Mouse (Mus musculus) testis, adult 2 months (tissue): ENCODE results near the gene Smok3b. TPM values are rescaled to one million over a fixed set of nuclear protein-coding genes. Genes with fewer than 3 reads are reported as not detected.
A peak's percentile ranks its signal among the peaks of the same experiment; 100 is the strongest.
"Not testable (repeated sequence)": the region's sequence is repeated elsewhere in the genome, so short reads cannot be mapped to it uniquely, and the experiment has no call there.

Experiments
- H3K27ac ChIP-seq: fragments of 200-500 bp; 2 replicates; pipeline ENCODE4 v1.5.1; 2012; ENCODE audit warnings: low read depth, low read length; ENCODE audit not compliant: control insufficient read depth, insufficient read depth
- H3K27me3 ChIP-seq: fragments of 200-500 bp; 2 replicates; pipeline ENCODE4 v1.6.1; 2012; ENCODE audit warnings: mild to moderate bottlenecking, low read length, moderate library complexity; ENCODE audit not compliant: control insufficient read depth, insufficient read depth
- H3K36me3 ChIP-seq: fragments of 200-500 bp; 2 replicates; pipeline ENCODE4 v1.6.1; 2012; ENCODE audit warnings: mild to moderate bottlenecking, low read length; ENCODE audit not compliant: control insufficient read depth, insufficient read depth
- H3K4me1 ChIP-seq: fragments of 200-500 bp; 2 replicates; pipeline ENCODE4 v1.6.1; 2012; ENCODE audit warnings: low read length; ENCODE audit not compliant: control insufficient read depth, insufficient read depth
- H3K4me3 ChIP-seq: fragments of 200-500 bp; 2 replicates; pipeline ENCODE4 v1.5.1; 2012; ENCODE audit warnings: low read depth, mild to moderate bottlenecking, low read length, moderate library complexity, mixed read lengths; ENCODE audit not compliant: control insufficient read depth
- CTCF ChIP-seq: fragments of 200-500 bp; IDR thresholded peaks from 2 replicates; pipeline ENCODE4 v1.5.1; 2012; ENCODE audit warnings: low read depth, mild to moderate bottlenecking, inconsistent platforms, low read length, moderate library complexity; ENCODE audit not compliant: control insufficient read depth, insufficient read depth, insufficient replicate concordance
- POLR2A ChIP-seq: fragments of 200-500 bp; IDR thresholded peaks from 2 replicates; pipeline ENCODE4 v1.6.1; 2012; ENCODE audit warnings: low read depth, mild to moderate bottlenecking, inconsistent platforms, low read length, moderate library complexity; ENCODE audit not compliant: control insufficient read depth
- polyA plus RNA-seq: library from polyadenylated mRNA; depleted of rRNA; stranded (reverse); fragments of >200 nt; gene quantifications from 2 replicates; pipeline ENCODE4 v1.2.3, GENCODE M21; 2012; rRNA removed

Gene Smok3b
- polyA plus RNA-seq, result 13.1 and 13.5 TPM in 2 replicates

DNA sequence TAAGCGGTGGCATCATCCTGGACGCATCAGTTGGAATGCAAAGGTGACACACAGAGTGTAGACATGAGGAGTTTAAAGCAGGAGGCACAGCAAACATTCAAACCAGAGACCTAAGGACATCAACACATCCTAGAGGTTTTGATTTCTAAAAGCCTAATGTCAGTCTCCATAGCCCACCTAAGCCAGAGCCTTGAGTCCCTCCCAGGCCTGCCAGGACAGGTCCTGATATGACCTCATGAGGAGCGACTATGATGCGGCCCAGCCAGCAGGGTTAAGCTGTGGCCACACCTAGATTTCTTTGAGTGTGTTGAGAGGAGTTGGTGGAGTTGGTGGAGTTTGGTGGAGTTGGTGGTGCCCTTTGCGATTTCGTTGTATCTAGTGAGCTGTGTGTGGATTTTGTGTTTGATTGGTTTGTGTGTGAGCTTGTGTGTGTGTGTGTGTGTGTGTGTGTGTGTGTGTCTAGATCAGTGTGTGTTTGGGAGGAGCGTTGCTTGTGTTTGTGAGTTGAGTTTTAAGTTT, at the start of gene Smok3b, which contains the start of gene Smok3a:
Smok3b (plus strand) TSS at position 469 of the 519 bp plus-strand sequence.
Smok3a (plus strand) TSS at position 301 of the 519 bp plus-strand sequence.
- not testable (repeated sequence) for H3K36me3 ChIP-seq, H3K27me3 ChIP-seq, H3K27ac ChIP-seq, H3K4me1 ChIP-seq
- H3K4me3 ChIP-seq, result peak within 1 kb of the TSS; percentile 35; the same call in 1 of the 2 replicates

DNA sequence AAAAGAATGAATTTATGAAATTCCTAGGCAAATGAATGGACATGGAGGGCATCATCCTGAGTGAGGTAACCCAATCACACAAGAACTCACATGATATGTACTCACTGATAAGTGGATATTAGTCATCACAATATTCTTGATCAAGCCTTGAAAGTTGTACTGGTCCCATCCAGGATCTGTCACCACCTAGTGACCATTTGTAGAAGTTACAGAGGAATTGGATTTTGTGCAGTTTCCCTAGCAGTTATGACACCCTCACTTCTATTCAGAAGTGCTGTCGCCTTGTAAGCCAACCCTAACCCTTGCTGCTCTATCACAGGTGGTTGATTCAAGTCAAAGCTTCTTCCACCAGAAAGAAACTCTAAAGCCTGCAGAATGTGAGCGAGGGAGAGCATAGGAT, 48.1 kb upstream of the Smok3b start:
- no peak overlapping the region for H3K4me3 ChIP-seq
- TF ChIP-seq CTCF, result no peak
- no peak for TF ChIP-seq POLR2A
- H3K27me3 ChIP-seq, result no peaks in the 10 kb centered on the region
- no peaks in the 10 kb centered on the region for H3K36me3 ChIP-seq
- no peaks in the 10 kb centered on the region for H3K4me1 ChIP-seq
- H3K27ac ChIP-seq, result no peak overlapping the region

DNA sequence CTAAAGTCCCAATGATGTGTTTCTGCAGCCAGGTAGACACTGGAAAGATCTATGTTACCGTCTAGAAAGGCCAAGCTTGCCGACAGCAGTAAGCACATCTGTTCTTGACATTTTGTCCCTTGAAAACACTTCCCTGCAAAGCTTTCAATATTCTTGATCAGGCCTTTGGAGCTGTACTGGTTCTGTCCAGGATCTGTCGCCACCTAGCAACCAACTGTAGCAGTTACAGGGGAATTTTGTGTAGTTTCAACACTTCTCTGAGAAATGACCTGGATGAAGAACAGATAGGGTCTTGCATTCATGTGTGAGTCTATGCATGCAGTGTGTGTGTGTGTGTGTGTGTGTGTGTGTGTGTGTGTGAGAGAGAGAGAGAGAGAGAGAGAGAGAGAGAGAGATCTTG, 47.5 kb upstream of the Smok3b start:
- Histone ChIP-seq H3K36me3 (no peaks in the 10 kb centered on the region), H3K4me3 (no peak overlapping the region), H3K27ac (no peak overlapping the region), H3K4me1 (no peaks in the 10 kb centered on the region), H3K27me3 (no peaks in the 10 kb centered on the region)
- TF ChIP-seq POLR2A (no peak), CTCF (no peak)

DNA sequence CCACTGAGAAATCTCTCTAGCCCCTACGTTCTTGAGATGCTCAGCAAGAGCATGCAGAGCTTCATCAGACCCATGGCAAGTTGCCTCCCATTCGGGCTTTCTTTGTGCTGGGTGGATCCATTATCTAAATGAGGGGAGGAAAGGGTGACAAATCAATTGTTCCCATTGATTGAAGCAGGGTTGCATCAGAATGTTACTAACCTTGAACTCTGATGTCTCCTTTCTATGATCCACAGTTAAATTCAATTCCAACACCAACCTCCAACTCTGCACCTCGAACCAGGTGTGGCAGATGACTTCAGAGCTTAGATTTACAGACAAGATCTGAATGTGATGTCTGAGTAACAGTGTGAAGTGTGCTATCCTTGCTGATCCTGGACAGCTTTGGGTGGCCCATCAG, 46.5 kb upstream of the Smok3b start:
- H3K4me3 ChIP-seq, result no peak overlapping the region
- no peaks in the 10 kb centered on the region for H3K27me3 ChIP-seq
- TF ChIP-seq CTCF (no peak), POLR2A (no peak)
- no peaks in the 10 kb centered on the region for H3K36me3 ChIP-seq
- H3K4me1 ChIP-seq, result no peaks in the 10 kb centered on the region
- H3K27ac ChIP-seq, result no peak overlapping the region

DNA sequence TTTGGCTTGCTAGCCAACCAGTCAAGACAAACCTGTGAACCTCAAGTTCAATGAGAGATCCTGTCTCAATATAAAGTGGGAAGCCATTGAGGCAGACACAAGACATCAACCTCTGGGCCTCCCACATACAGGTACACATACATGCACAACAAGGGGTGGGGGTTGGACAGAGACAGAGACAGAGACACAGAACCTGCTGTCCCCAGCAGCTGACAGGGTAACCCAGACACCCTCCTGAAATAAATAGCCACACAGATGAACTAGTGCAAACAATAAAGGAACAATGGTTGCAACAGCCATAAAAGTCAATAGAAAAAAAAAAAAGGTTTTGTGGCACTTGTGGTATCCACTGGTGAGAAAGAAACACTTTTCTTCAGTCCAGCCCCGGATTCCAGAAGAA, 45.8 kb upstream of the Smok3b start:
- TF ChIP-seq CTCF, result no peak
- no peak for TF ChIP-seq POLR2A
- Histone ChIP-seq H3K36me3 (no peaks in the 10 kb centered on the region), H3K4me3 (no peak overlapping the region), H3K4me1 (no peaks in the 10 kb centered on the region), H3K27ac (no peak overlapping the region), H3K27me3 (no peaks in the 10 kb centered on the region)

DNA sequence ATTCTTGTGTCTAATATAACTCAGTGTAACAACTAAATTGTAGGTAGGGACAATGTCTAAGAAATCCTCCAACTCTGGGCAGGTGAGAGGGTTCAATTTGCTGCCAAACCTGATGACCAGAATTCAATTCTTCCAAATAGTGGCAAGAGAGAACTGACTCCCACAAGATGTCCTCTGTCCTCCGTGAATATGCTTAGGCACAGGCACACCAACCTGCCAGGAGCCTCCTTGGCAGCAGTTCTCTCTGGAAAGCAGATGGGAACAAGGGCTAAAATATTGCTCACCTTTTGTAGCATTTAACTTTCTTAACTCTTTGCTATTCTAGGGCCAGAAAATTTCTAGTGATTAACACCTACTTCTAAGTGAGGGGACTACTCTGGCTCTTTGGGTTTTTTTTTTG, 43.9 kb upstream of the Smok3b start:
- Histone ChIP-seq H3K4me1 (no peaks in the 10 kb centered on the region), H3K27ac (no peak overlapping the region), H3K4me3 (no peak overlapping the region), H3K27me3 (no peaks in the 10 kb centered on the region), H3K36me3 (no peaks in the 10 kb centered on the region)
- TF ChIP-seq POLR2A (no peak), CTCF (no peak)

DNA sequence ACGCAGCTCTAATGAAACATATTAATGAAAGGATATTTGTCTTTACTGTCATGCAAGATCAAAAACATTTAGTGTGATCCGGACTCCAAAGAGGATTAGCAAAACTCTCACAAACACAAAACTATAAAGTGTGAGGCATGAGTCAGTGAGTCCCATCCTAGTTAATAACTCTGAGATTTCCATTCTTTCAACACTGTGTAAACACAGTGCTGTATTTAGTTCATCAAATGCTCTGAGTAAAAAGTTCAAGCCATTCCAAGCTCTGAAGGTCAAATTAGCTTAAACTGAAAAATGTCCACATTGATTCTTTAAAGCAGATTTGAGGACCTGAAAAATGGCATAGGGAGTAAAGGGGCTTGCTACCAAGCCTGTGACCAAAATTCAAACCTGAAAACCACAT, 42.1 kb upstream of the Smok3b start:
- no peaks in the 10 kb centered on the region for H3K36me3 ChIP-seq
- no peaks in the 10 kb centered on the region for H3K27me3 ChIP-seq
- TF ChIP-seq CTCF (no peak), POLR2A (no peak)
- H3K4me1 ChIP-seq, result no peaks in the 10 kb centered on the region; the same call in 1 of the 2 replicates
- no peak overlapping the region for H3K4me3 ChIP-seq
- H3K27ac ChIP-seq, result no peak overlapping the region

DNA sequence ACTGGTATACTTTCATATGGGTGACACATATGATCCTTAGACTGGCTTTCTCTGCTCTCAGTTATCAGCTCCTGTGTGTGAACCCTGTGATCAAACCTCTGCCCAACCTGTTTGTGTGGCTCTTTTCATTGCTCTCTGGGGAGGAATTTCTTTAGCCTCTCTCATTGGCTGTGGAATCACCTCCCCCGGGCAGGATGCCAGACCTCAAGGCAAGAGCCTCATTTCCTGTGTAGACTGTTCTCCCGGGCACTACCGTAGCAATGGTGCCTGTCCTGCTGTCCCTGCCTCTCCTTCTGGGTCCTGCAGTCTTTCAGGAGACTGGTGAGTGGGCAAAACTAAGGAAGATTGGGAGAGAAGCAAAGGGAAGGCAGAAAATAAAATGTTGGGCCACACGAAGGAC, 39.9 kb upstream of the Smok3b start, which contains the start of gene Azgp1:
Azgp1 (plus strand) TSS at position 221 of the 400 bp plus-strand sequence.
- H3K27ac ChIP-seq, result no peak within 1 kb of the TSS
- H3K4me1 ChIP-seq, result no peaks in the 10 kb centered on the region; the same call in 1 of the 2 replicates
- H3K36me3 ChIP-seq, result no peaks in the 10 kb centered on the region
- no peak within 1 kb of the TSS for H3K4me3 ChIP-seq
- TF ChIP-seq CTCF (no peak), POLR2A (no peak)
- H3K27me3 ChIP-seq, result no peaks in the 10 kb centered on the region
